Mouse (Mus musculus): Measurements from ENCODE around the gene Dnajb12. TPM values are rescaled to one million over a fixed set of nuclear protein-coding genes. Genes with fewer than 3 reads are reported as not detected.

Gene Dnajb12
- polyA plus RNA-seq, 1 experiment from 2014 or later, result 20.6 TPM

GRCm38 (mm10) chr10:59947296-59948073 lies 68.1 kb downstream of the Dnajb12 start:
- ATAC-seq (ENCODE audit: low FRiP score) (no peak), DNase-seq (ENCODE audit: low spot score) (peak; percentile 32)
- peaks cover 4% of the 10 kb centered on the region; the same call in 1 of the 2 replicates for H3K36me3 ChIP-seq (replicated peaks; ENCODE audit: control insufficient read depth, insufficient read depth)
- 71% methylated on average over 7 of the region's 7 CpGs for whole genome bisulfite sequencing
- no peak overlapping the region for H3K27ac ChIP-seq
- H3K9ac ChIP-seq, result no peak overlapping the region
- no peaks in the 10 kb centered on the region for H3K27me3 ChIP-seq (ENCODE audit: control insufficient read depth, insufficient read depth, low read length)
- peaks cover 37% of the 10 kb centered on the region for H3K4me1 ChIP-seq (replicated peaks; ENCODE audit: control insufficient read depth, insufficient read depth, low read length)
- H3K4me3 ChIP-seq (replicated peaks; ENCODE audit: low read length), result no peak overlapping the region
- no peaks in the 10 kb centered on the region for H3K9me3 ChIP-seq (ENCODE audit: control insufficient read depth, low read length)
- H3K4me2 ChIP-seq (replicated peaks), result no peak overlapping the region

GRCm38 (mm10) chr10:59948363-59949254 lies 69.3 kb downstream of the Dnajb12 start:
- peak overlapping the region; percentile 75; the same call in 1 of the 2 replicates for H3K4me3 ChIP-seq (replicated peaks; ENCODE audit: low read length)
- H3K9me3 ChIP-seq (ENCODE audit: control insufficient read depth, low read length), result no peaks in the 10 kb centered on the region
- ATAC-seq (ENCODE audit: low FRiP score) (no peak), DNase-seq (ENCODE audit: low spot score) (no peak)
- no peak overlapping the region for H3K9ac ChIP-seq
- 54% methylated on average over 6 of the region's 6 CpGs for WGBS
- H3K4me2 ChIP-seq (replicated peaks), result peak overlapping the region; percentile 99
- peaks cover 4% of the 10 kb centered on the region; the same call in 1 of the 2 replicates for H3K36me3 ChIP-seq (replicated peaks; ENCODE audit: control insufficient read depth, insufficient read depth)
- H3K27me3 ChIP-seq (ENCODE audit: control insufficient read depth, insufficient read depth, low read length), result no peaks in the 10 kb centered on the region
- H3K27ac ChIP-seq, result no peak overlapping the region
- H3K4me1 ChIP-seq (replicated peaks; ENCODE audit: control insufficient read depth, insufficient read depth, low read length), result peaks cover 34% of the 10 kb centered on the region

Other genes starting within 250 kb of the Dnajb12 start
- gene Micu1, start 177.1 kb upstream of the Dnajb12 start, polyA plus RNA-seq (2014; fragmentation: Nextera tagmentation; extraction: Ambion mirVana), result 74.9 and 75.2 TPM in 2 replicates
- gene Ddit4, start 72.3 kb downstream of the Dnajb12 start, polyA plus RNA-seq (2014; fragmentation: Nextera tagmentation; extraction: Ambion mirVana), result 8.8 and 10.5 TPM in 2 replicates
- 45.6 and 45.9 TPM in 2 replicates for gene Ascc1, start 123.2 kb downstream of the Dnajb12 start, polyA plus RNA-seq (2014; fragmentation: Nextera tagmentation; extraction: Ambion mirVana)
- gene Anapc16, start 123.6 kb downstream of the Dnajb12 start, polyA plus RNA-seq (2014; fragmentation: Nextera tagmentation; extraction: Ambion mirVana), result 94.2 and 110 TPM in 2 replicates
- gene Spock2, start 226.7 kb downstream of the Dnajb12 start, polyA plus RNA-seq (2014; fragmentation: Nextera tagmentation; extraction: Ambion mirVana), result 85.3 and 88.8 TPM in 2 replicates